ENCODE assay signal across 8 mouse cellular contexts in the genomic region with DNA sequence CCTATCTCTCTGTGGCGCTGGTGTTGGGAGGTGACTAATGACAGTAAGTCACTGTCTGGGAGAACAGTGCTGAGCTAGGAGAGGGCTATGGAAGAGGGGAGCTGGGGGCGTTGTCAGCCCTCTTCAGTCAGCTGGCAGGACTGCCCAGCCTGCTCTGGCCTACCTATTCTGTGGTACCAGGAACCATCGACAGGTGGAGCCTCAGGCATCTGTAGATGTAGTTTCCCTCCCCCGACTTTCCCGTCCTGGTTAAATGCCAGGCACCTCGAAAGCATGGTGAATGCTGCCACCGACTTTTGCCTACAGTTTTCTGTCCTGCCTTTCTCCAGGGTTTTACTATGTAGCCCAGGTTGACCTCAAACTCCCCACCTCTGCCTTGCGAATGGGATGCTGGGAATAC. TPM values are rescaled to one million over a fixed set of nuclear protein-coding genes. Genes with fewer than 3 reads are reported as not detected.
DNase-seq lines count a peak whose midpoint lies in the region; ATAC-seq and TF ChIP-seq lines count a peak whose summit lies in the region.

No protein-coding gene starts in this region.

- ATAC-seq in kidney, embryonic 15.5 days (replicated peaks; ENCODE audit: low FRiP score), result no peak
- ATAC-seq in lung, postnatal 0 days, result no peak

- peaks cover 44% of the 10 kb centered on the region for H3K36me3 ChIP-seq in kidney, embryonic 15.5 days
- peaks cover 14% of the 10 kb centered on the region; the same call in 1 of the 2 replicates for H3K36me3 ChIP-seq in lung, postnatal 0 days (ENCODE audit: insufficient read depth, low read length)

- H3K9me3 ChIP-seq in kidney, embryonic 15.5 days (replicated peaks), result peaks cover 5% of the 10 kb centered on the region; the same call in 1 of the 2 replicates
- no peaks in the 10 kb centered on the region for H3K9me3 ChIP-seq in lung, postnatal 0 days (ENCODE audit: low read length)

- H3K4me3 ChIP-seq in kidney, embryonic 15.5 days (replicated peaks), result no peak overlapping the region
- H3K4me3 ChIP-seq in bone marrow, adult 2 months (replicated peaks; ENCODE audit: control insufficient read depth, low read depth, low read length), result no peak overlapping the region
- H3K4me3 ChIP-seq in lung, postnatal 0 days (ENCODE audit: low read depth, low read length), result no peak overlapping the region

- H3K27me3 ChIP-seq in kidney, embryonic 15.5 days, result no peaks in the 10 kb centered on the region
- no peaks in the 10 kb centered on the region for H3K27me3 ChIP-seq in lung, postnatal 0 days (replicated peaks; ENCODE audit: insufficient read depth, low read length)

- no peak overlapping the region for H3K27ac ChIP-seq in kidney, embryonic 15.5 days
- no peak overlapping the region for H3K27ac ChIP-seq in bone marrow, adult 2 months (ENCODE audit: control insufficient read depth, insufficient read depth, low read depth, low read length, poor library complexity)
- H3K27ac ChIP-seq in lung, postnatal 0 days (ENCODE audit: low read length), result no peak overlapping the region

- 55% methylated on average over 8 of the region's 8 CpGs for WGBS in kidney, embryonic 15.5 days
- WGBS in bone marrow, adult 2 months, result 64% methylated on average over 8 of the region's 8 CpGs
- 41% methylated on average over 8 of the region's 8 CpGs for whole genome bisulfite sequencing in lung, postnatal 0 days

- 0 out of 2 replicates have a peak, but pooled peaks have one; percentile 26 for TF ChIP-seq CTCF in bone marrow, adult 2 months (IDR thresholded peaks at IDR 0.05; ENCODE audit: control insufficient read depth, insufficient read depth, low read length)
- peak; percentile 38 for TF ChIP-seq CTCF in lung, postnatal 0 days (IDR thresholded peaks at IDR 0.05)

- H3K4me2 ChIP-seq in kidney, embryonic 15.5 days, result no peak overlapping the region
- H3K4me2 ChIP-seq in lung, postnatal 0 days (replicated peaks; ENCODE audit: low read depth, low read length), result no peak overlapping the region

- no peak for TF ChIP-seq EP300 in lung, postnatal 0 days (IDR thresholded peaks at IDR 0.05)

- TF ChIP-seq POLR2A in bone marrow, adult 2 months (IDR thresholded peaks at IDR 0.05; ENCODE audit: borderline replicate concordance, control insufficient read depth, low read depth, low read length), result no peak

- peaks cover 12% of the 10 kb centered on the region for H3K4me1 ChIP-seq in kidney, embryonic 15.5 days
- peaks cover 1% of the 10 kb centered on the region; the same call in 1 of the 2 replicates for H3K4me1 ChIP-seq in bone marrow, adult 2 months (ENCODE audit: control insufficient read depth, insufficient read depth, low read length)
- H3K4me1 ChIP-seq in lung, postnatal 0 days (ENCODE audit: insufficient read depth, low read depth, low read length), result peaks cover 4% of the 10 kb centered on the region

- peak; percentile 36 for DNase-seq in kidney, adult 18-20 months
- DNase-seq in retina, embryonic 14.5 days (ENCODE audit: low spot score), result peak; percentile 29
- DNase-seq in retina, postnatal 1 day, result no peak
- DNase-seq in lung, postnatal 0 days (ENCODE audit: low spot score), result peak; percentile 46
- DNase-seq in urinary bladder, adult 18-20 months (ENCODE audit: low spot score in 2 of 2), result no peak
- DNase-seq in spleen, postnatal 14 days (ENCODE audit: low spot score in 2 of 2), result no peak

- H3K9ac ChIP-seq in kidney, embryonic 15.5 days, result no peak overlapping the region
- no peak overlapping the region for H3K9ac ChIP-seq in lung, postnatal 0 days (replicated peaks; ENCODE audit: low read depth)

RNA-seq across cellular contexts. Expression of a gene that starts 4.0 kb away (rescaled TPM):
- 204 and 210 TPM in 2 replicates for polyA plus RNA-seq in kidney, embryonic 15.5 days (2015; fragmentation: Nextera tagmentation; extraction: Ambion mirVana)
- polyA plus RNA-seq in bone marrow, adult 2 months (2011; ENCODE audit: insufficient read depth, insufficient read length, low replicate concordance, missing spikeins), result 32.7 and 113 TPM in 2 replicates
- polyA plus RNA-seq in lung, postnatal 0 days (2015; fragmentation: Nextera tagmentation; extraction: Ambion mirVana), result 78.4 and 82.5 TPM in 2 replicates

RNA-seq across cellular contexts. Expression of a gene that starts 4.1 kb away (rescaled TPM):
- 11.2 and 12.2 TPM in 2 replicates for polyA plus RNA-seq in kidney, embryonic 15.5 days (2015; fragmentation: Nextera tagmentation; extraction: Ambion mirVana)
- 2.3 and 4.1 TPM in 2 replicates for polyA plus RNA-seq in bone marrow, adult 2 months (2011; ENCODE audit: insufficient read depth, insufficient read length, low replicate concordance, missing spikeins)
- 5.8 and 6.3 TPM in 2 replicates for polyA plus RNA-seq in lung, postnatal 0 days (2015; fragmentation: Nextera tagmentation; extraction: Ambion mirVana)

RNA-seq across cellular contexts. Expression of a gene that starts 24.5 kb away (rescaled TPM):
- 28.9 and 30.6 TPM in 2 replicates for polyA plus RNA-seq in kidney, embryonic 15.5 days (2015; fragmentation: Nextera tagmentation; extraction: Ambion mirVana)
- polyA plus RNA-seq in bone marrow, adult 2 months (2011; ENCODE audit: insufficient read depth, insufficient read length, low replicate concordance, missing spikeins), result 6.4 and 6.7 TPM in 2 replicates
- 19.5 and 20.1 TPM in 2 replicates for polyA plus RNA-seq in lung, postnatal 0 days (2015; fragmentation: Nextera tagmentation; extraction: Ambion mirVana)

Comparison
In these comparisons a context has a peak if more than half of its experiments do, and no peak if none do; other contexts are left out.
1. DNase-seq: peak in kidney, adult 18-20 months (single experiment), retina, embryonic 14.5 days (single experiment) and lung, postnatal 0 days (single experiment); none in retina, postnatal 1 day (single experiment), urinary bladder, adult 18-20 months (0 of 2) and spleen, postnatal 14 days (0 of 2).